Mouse (Mus musculus): ENCODE results near the gene Chst14. TPM values are rescaled to one million over a fixed set of nuclear protein-coding genes. Genes with fewer than 3 reads are reported as not detected.

Gene Chst14
- total RNA-seq, 2 experiments from 2014 or later, result 23.0 to 24.5 TPM

GRCm38 (mm10) chr2:118961546-118961945 lies 35.2 kb downstream of the Chst14 start:
- DNase-seq (ENCODE audit: low spot score in 2 of 2), result peak in 1 of 2 experiments; percentile 22

DNA sequence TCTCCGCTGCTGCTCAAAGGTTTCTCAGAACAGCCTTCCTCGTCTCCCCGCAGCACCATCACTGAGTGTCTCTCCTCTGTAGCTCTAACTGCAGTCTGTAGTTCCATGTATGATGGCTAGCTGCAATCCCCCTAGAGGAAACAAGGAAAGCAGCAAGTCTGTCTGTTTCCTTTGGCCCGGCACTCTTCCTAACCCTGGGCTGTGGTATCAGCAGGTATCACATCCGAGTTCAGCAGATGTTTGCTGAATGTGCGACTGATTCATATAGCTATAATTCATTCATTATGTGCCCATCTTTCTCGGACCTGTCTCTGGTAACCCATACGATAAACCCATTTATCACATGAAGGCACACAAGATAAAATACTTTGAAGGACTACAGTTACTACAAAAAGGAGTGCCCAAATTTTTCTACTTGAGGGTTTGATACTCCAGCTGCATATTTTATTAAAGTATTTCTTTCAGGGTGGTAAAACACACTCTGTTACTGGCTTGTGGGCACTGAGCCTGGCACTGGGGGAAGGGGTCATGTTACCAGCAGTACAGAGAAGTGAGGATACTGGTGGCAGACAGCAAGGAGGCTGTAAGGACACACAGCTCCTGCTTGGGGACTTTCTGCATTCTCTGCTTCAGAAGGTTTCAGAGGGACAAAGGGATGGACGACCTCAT lies 36.8 kb downstream of the Chst14 start:
- no peak for DNase-seq (ENCODE audit: low spot score in 2 of 2)

DNA sequence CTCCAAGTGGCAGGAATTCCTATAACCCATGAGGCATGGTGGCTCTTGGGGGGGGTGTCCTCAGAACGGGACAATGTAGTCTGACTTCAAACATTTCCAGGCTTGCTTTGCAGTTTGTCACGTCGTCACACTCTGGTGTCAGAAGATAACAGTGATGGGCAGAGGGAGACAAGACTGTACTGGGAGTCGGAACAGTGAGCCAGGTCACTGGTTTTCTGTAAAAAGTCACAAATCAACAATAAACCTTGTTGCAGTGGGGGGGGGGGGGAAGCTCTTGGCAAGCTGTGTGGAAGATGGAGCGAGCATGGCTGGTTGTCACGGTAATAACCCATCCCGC lies 37.3 kb downstream of the Chst14 start:
- no peak for DNase-seq (ENCODE audit: low spot score in 2 of 2)

DNA sequence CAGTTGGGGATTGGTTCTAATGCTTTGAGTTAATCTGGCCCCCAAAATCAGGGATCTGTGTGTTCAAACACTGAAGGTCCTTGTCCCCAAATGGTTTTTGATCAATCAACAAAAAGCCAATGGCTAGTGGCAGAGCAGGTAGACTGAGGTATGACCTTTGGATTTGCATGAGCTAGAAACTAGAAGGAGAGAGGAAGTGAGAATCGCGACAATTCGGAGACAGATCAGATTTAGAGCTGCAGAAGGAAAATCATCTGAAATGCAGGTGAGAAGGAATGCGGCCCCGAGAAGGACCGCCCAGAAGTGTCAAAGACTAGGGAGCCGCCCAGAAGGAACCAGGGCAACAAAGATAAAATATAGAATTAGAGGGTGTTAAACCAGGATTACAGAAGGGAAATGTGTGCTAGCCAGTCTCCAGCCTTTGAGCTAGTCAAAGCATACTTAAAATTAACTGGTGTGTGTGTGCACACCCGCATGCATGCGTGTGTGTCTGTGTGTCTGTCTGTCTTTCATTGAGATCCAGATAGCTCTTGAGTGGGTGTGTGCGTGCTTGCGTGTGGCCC lies 43.4 kb downstream of the Chst14 start:
- no peak for DNase-seq (ENCODE audit: low spot score in 2 of 2)

- DNase-seq (ENCODE audit: low spot score in 2 of 2), result no peak
These were observed 45.8 kb downstream of the Chst14 start for GRCm38 (mm10) chr2:118972048-118972447.

DNA sequence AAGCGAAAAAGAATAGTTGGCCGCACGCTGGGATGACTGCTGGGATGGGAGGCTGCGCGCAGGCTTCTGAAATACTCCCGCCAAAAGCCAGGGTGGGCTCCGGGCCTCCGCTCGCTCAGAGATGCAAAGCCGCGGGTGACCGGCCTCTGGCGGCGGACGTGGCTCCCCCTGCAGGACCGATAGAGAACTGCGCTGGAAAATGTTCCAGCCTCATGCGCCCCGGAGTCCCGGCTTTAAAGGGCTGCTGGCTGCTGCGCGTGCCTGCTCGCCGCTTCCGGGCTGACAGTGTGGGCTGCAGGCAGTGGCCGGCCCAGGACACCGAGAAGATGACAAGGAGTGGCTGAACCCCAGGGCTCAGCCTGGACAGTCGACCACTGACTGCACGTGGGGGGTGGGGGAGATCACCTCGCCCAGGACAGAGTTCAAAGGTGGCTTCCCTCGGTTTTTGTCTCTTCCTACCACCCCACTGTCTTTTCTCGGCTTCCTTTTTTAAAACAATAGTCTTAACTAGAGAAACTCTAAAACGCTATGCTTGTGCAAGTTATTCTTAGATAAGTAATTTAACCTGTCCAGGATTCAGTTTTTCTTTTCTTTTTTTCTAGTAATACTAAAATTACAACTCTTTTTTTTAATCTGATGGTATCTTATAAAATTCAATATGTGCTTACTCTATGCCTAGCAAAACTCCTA lies 46.5 kb downstream of the Chst14 start:
- peak; percentile 72 to 79 for DNase-seq (ENCODE audit: low spot score in 2 of 2)

- DNase-seq (ENCODE audit: low spot score in 2 of 2), result no peak
These were observed 49.6 kb downstream of the Chst14 start for GRCm38 (mm10) chr2:118975855-118976254.

GRCm38 (mm10) chr2:118976282-118976929 lies 50.1 kb downstream of the Chst14 start:
- peak; percentile 68 to 80 for DNase-seq (ENCODE audit: low spot score in 2 of 2)

DNA sequence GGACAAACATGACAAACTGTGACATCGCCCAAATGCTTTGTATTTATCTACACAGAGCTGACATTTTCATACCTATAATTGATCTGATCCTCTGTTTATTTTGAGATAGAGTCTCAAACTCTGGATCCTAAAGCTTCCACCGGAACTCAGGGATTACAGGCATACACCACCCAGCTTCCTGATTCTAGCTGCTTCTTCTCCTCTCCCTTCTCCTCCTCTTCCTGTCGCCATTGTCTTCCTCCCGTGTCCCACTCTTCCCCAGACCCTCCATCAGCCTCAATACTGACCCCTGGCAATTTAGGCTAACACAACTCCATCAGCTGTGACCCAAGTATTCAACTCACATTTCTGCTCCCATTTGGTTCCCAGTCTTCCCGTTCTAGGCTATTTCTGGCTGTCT lies 50.6 kb downstream of the Chst14 start:
- DNase-seq (ENCODE audit: low spot score in 2 of 2), result no peak

DNA sequence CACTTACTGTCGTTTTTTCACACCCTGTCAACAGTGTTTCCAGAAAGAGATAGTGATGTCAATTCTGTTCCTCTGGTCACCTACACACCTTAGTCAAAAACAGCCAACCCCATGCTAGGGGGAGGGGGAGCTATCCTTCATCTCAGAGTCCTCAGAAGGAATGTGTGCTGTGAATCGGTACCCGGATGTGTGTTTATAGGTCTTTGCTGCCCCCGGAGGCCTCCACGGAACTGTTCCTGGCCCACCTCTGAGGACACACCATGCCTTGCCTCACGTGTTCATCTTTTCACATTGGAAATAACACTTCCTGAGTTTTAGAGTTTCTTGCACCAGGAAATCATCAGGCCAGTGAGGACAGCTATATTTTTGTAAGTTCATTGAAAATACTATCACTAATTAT lies 51.8 kb downstream of the Chst14 start:
- no peak for DNase-seq (ENCODE audit: low spot score in 2 of 2)

Other genes starting within 250 kb of the Chst14 start
- under 1 TPM; 0.20 to 0.59 TPM for gene Ankrd63, start 222.5 kb upstream of the Chst14 start, total RNA-seq (2021)
- 1 to 10 TPM; 2.2 to 2.7 TPM for gene Plcb2, start 198.1 kb upstream of the Chst14 start, total RNA-seq (2021)
- 10 to 100 TPM; 27.8 to 30.8 TPM for gene Inafm2, start 180.7 kb upstream of the Chst14 start, total RNA-seq (2021)
- gene Ccdc9b, start 163.8 kb upstream of the Chst14 start, total RNA-seq (2021), result 1 to 10 TPM; 6.1 to 6.9 TPM
- gene Phgr1, start 153.7 kb upstream of the Chst14 start, total RNA-seq (2021), result not detected
- gene Disp2, start 146.8 kb upstream of the Chst14 start, total RNA-seq (2021), result 10 to 100 TPM; 53.4 to 54.0 TPM
- gene Knstrn, start 112.5 kb upstream of the Chst14 start, total RNA-seq (2021), result 10 to 100 TPM; 28.0 to 28.8 TPM
- gene Ivd, start 64.5 kb upstream of the Chst14 start, total RNA-seq (2021), result 100 to 1,000 TPM; 166 to 176 TPM
- gene Bahd1, start 26.1 kb upstream of the Chst14 start, total RNA-seq (2021), result 10 to 100 TPM; 51.5 to 54.1 TPM
- 10 to 100 TPM; 20.0 to 20.2 TPM for gene Ccdc32, start 102.9 kb downstream of the Chst14 start, total RNA-seq (2021)
- gene Rpusd2, start 108.3 kb downstream of the Chst14 start, total RNA-seq (2021), result 1 to 10 TPM; 8.6 to 8.7 TPM
- 10 to 100 TPM; 11.6 to 13.5 TPM for gene Knl1, start 120.6 kb downstream of the Chst14 start, total RNA-seq (2021)
- 10 to 100 TPM; 13.5 to 17.3 TPM for gene Rad51, start 186.3 kb downstream of the Chst14 start, total RNA-seq (2021)
- gene Rmdn3, start 230.5 kb downstream of the Chst14 start, total RNA-seq (2021), result 10 to 100 TPM; 40.5 to 42.5 TPM
- gene Gchfr, start 241.3 kb downstream of the Chst14 start, total RNA-seq (2021), result 10 to 100 TPM in 1 of 2 experiments, 1 to 10 TPM in 1; 7.2 to 16.8 TPM
- gene Gm14137, start 248.0 kb downstream of the Chst14 start, total RNA-seq (2021), result under 1 TPM; 0.25 to 0.34 TPM